Mouse (Mus musculus): ENCODE results near the gene Mdh1. TPM values are rescaled to one million over a fixed set of nuclear protein-coding genes. Genes with fewer than 3 reads are reported as not detected.
A peak's percentile ranks its signal among the peaks of the same experiment; 100 is the strongest.

Mdh1 gene
- polyA plus RNA-seq, 1 experiment from 2014 or later = 1,365 TPM

DNA sequence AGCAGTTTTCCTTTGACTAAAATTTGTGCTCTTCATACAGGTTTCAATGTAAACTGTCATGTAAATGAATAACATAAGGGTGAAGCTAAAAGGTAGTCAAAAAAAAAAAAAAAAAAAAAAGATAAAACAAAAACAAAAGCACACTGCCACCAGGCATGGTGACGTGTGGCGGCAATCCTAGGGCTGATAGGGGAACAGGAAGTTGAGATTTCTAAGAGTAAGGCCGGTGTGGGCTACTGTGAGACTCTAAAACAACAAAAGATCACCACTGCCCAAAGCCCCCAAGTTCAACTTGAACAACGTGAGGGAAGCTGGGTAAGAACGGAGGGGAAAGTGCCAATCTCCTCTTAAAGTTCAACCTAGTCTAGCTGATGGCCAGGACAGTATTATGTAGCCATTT lies 3.2 kb downstream of the Mdh1 start:
- H3K27ac ChIP-seq (ENCODE audit: low read depth, low read length) = peak overlapping the region; percentile 81
- peak overlapping the region; percentile 77 for H3K4me2 ChIP-seq
- no peaks in the 10 kb centered on the region for H3K9me3 ChIP-seq (replicated peaks; ENCODE audit: control insufficient read depth, low read length)
- no peak for ATAC-seq (replicated peaks; ENCODE audit: insufficient number of reproducible peaks, low FRiP score, low TSS enrichment)
- H3K4me3 ChIP-seq (ENCODE audit: low read depth, low read length) = peak overlapping the region; percentile 30
- peaks cover 13% of the 10 kb centered on the region for H3K36me3 ChIP-seq (ENCODE audit: control insufficient read depth, insufficient read depth, low read length)
- 0 out of 2 replicates have a peak overlapping the region, but pooled peaks have one; percentile 49 for H3K9ac ChIP-seq (ENCODE audit: low read depth, low read length)
- H3K4me1 ChIP-seq (ENCODE audit: control insufficient read depth, insufficient read depth, low read length) = peaks cover 14% of the 10 kb centered on the region
- 46% methylated on average over 5 of the region's 5 CpGs for WGBS (ENCODE audit: insufficient replicate concordance)
- no peaks in the 10 kb centered on the region for H3K27me3 ChIP-seq (ENCODE audit: control insufficient read depth, insufficient read depth, low read length)

DNA sequence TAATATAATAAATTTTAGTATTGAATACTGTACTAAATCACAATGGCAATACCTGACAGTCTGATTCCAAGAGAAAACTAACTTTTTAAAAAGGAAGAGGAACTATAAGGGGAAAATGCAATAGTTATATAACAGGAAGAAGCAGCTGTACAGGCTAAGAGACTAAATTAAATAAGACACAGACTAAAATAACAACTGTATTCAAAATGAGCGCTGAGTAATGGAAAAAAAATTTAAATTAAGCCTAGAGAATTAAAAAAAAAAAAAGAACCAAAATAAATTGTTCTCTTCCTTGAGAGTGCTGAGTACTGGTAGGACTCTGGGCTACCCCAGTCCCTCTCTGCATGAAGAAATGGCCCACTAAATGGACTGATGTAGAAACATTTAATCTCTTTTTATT lies 4.4 kb downstream of the Mdh1 start:
- no peak overlapping the region for H3K4me2 ChIP-seq
- no peak overlapping the region for H3K9ac ChIP-seq (ENCODE audit: low read depth, low read length)
- peaks cover 15% of the 10 kb centered on the region for H3K4me1 ChIP-seq (ENCODE audit: control insufficient read depth, insufficient read depth, low read length)
- no peak overlapping the region for H3K4me3 ChIP-seq (ENCODE audit: low read depth, low read length)
- H3K27ac ChIP-seq (ENCODE audit: low read depth, low read length) = no peak overlapping the region
- H3K36me3 ChIP-seq (ENCODE audit: control insufficient read depth, insufficient read depth, low read length) = peaks cover 15% of the 10 kb centered on the region
- H3K27me3 ChIP-seq (ENCODE audit: control insufficient read depth, insufficient read depth, low read length) = no peaks in the 10 kb centered on the region
- no peaks in the 10 kb centered on the region for H3K9me3 ChIP-seq (replicated peaks; ENCODE audit: control insufficient read depth, low read length)
- no peak for ATAC-seq (replicated peaks; ENCODE audit: insufficient number of reproducible peaks, low FRiP score, low TSS enrichment)
- 89% methylated on average over 1 of the region's 1 CpGs for WGBS (ENCODE audit: insufficient replicate concordance)

- WGBS (ENCODE audit: insufficient replicate concordance) = 89% methylated on average over 6 of the region's 6 CpGs
- Histone ChIP-seq H3K27me3 (ENCODE audit: control insufficient read depth, insufficient read depth, low read length) (no peaks in the 10 kb centered on the region), H3K9ac (ENCODE audit: low read depth, low read length) (no peak overlapping the region), H3K4me2 (no peak overlapping the region), H3K4me1 (ENCODE audit: control insufficient read depth, insufficient read depth, low read length) (peaks cover 13% of the 10 kb centered on the region), H3K9me3 (replicated peaks; ENCODE audit: control insufficient read depth, low read length) (no peaks in the 10 kb centered on the region), H3K4me3 (ENCODE audit: low read depth, low read length) (no peak overlapping the region), H3K27ac (ENCODE audit: low read depth, low read length) (no peak overlapping the region), H3K36me3 (ENCODE audit: control insufficient read depth, insufficient read depth, low read length) (peaks cover 18% of the 10 kb centered on the region)
- ATAC-seq (replicated peaks; ENCODE audit: insufficient number of reproducible peaks, low FRiP score, low TSS enrichment) = no peak
Observed at GRCm38 (mm10) chr11:21566934-21567333, 5.2 kb downstream of the Mdh1 start.

DNA sequence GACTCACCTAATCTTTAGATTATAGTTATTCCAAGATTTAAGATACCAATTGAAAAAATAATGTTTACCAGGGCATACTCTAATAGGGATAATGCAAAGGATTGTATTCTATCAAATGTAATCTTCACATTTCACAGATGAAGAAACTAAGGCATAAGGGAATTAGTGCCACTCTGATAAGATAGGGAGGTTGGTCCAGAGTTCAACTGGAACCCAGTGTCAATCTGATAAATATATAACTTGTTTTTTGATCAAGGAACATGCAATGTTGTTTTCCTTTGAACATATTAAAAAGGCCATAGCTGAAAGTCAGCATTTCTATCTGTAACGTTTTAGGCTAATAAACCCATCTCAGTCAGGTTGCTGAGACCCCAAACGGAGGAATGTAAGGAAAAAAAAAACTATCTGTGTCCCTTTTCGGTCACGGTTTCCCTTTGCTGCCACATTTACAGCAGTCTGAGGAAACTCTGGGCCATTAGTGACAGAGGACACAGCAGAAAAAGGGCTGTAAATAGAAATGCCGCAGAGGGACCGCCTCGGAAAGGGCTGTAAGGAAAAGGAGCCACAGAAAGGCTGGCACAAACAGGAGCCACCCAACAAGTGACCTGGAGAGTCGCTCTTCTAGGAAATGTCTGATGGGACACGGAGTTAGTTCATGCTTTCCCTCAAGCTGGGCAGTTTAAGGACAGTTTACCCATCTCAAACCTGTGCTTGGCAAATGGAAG lies 7.3 kb downstream of the Mdh1 start:
- Histone ChIP-seq H3K4me1 (ENCODE audit: control insufficient read depth, insufficient read depth, low read length) (peaks cover 13% of the 10 kb centered on the region), H3K27me3 (ENCODE audit: control insufficient read depth, insufficient read depth, low read length) (no peaks in the 10 kb centered on the region), H3K4me2 (no peak overlapping the region), H3K9me3 (replicated peaks; ENCODE audit: control insufficient read depth, low read length) (no peaks in the 10 kb centered on the region), H3K27ac (ENCODE audit: low read depth, low read length) (no peak overlapping the region), H3K36me3 (ENCODE audit: control insufficient read depth, insufficient read depth, low read length) (peaks cover 25% of the 10 kb centered on the region), H3K9ac (ENCODE audit: low read depth, low read length) (no peak overlapping the region), H3K4me3 (ENCODE audit: low read depth, low read length) (no peak overlapping the region)
- 82% methylated on average over 9 of the region's 9 CpGs for WGBS (ENCODE audit: insufficient replicate concordance)
- ATAC-seq (replicated peaks; ENCODE audit: insufficient number of reproducible peaks, low FRiP score, low TSS enrichment) = no peak

DNA sequence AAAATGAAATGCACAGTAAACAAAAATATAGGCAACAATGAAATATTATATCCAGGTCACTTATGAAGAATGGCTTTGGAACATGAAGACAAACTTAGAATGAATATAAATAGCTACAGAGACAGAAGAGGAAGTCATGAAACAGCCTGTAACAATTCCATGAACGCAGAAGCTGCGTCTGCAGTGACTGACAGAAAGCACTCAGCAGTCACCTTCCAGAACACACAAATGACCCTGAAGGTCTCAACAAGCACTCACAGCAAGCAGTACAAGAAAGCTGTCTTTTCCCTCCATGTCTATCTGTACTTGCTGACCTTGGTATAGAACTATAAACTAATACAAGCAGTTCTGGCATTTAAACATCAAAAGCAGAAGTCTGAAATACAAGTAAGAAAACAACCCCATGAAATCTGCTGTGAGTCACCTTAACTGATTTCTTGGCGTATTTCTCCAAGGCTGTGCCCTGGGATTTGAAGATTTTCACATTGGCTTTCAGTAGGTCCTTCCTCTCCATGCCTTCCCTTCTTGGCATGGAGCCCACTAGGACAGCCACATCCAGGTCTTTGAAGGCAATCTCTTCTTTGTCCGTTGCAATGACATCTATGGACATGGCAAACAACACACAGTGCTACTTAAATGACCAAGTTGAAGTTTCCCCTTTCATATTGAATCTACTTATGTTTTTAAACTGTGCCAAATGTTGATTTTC lies 8.4 kb downstream of the Mdh1 start:
- Histone ChIP-seq H3K36me3 (ENCODE audit: control insufficient read depth, insufficient read depth, low read length) (peaks cover 34% of the 10 kb centered on the region), H3K27ac (ENCODE audit: low read depth, low read length) (peak overlapping the region; percentile 80), H3K4me1 (ENCODE audit: control insufficient read depth, insufficient read depth, low read length) (peaks cover 5% of the 10 kb centered on the region), H3K9me3 (replicated peaks; ENCODE audit: control insufficient read depth, low read length) (no peaks in the 10 kb centered on the region), H3K27me3 (ENCODE audit: control insufficient read depth, insufficient read depth, low read length) (no peaks in the 10 kb centered on the region), H3K4me3 (ENCODE audit: low read depth, low read length) (no peak overlapping the region), H3K4me2 (peak overlapping the region; percentile 19; the same call in 1 of the 2 replicates), H3K9ac (ENCODE audit: low read depth, low read length) (no peak overlapping the region)
- ATAC-seq (replicated peaks; ENCODE audit: insufficient number of reproducible peaks, low FRiP score, low TSS enrichment) = no peak
- 55% methylated on average over 4 of the region's 4 CpGs for WGBS (ENCODE audit: insufficient replicate concordance)

GRCm38 (mm10) chr11:21561347-21561746 lies 10.8 kb downstream of the Mdh1 start:
- H3K4me3 ChIP-seq (ENCODE audit: low read depth, low read length) = no peak overlapping the region
- no peaks in the 10 kb centered on the region for H3K27me3 ChIP-seq (ENCODE audit: control insufficient read depth, insufficient read depth, low read length)
- no peaks in the 10 kb centered on the region for H3K9me3 ChIP-seq (replicated peaks; ENCODE audit: control insufficient read depth, low read length)
- H3K4me1 ChIP-seq (ENCODE audit: control insufficient read depth, insufficient read depth, low read length) = peaks cover 3% of the 10 kb centered on the region; the same call in 1 of the 2 replicates
- no peak overlapping the region for H3K27ac ChIP-seq (ENCODE audit: low read depth, low read length)
- H3K4me2 ChIP-seq = no peak overlapping the region
- ATAC-seq (replicated peaks; ENCODE audit: insufficient number of reproducible peaks, low FRiP score, low TSS enrichment) = no peak
- whole genome bisulfite sequencing (ENCODE audit: insufficient replicate concordance) = 86% methylated on average over 5 of the region's 5 CpGs
- peaks cover 39% of the 10 kb centered on the region for H3K36me3 ChIP-seq (ENCODE audit: control insufficient read depth, insufficient read depth, low read length)
- no peak overlapping the region for H3K9ac ChIP-seq (ENCODE audit: low read depth, low read length)

DNA sequence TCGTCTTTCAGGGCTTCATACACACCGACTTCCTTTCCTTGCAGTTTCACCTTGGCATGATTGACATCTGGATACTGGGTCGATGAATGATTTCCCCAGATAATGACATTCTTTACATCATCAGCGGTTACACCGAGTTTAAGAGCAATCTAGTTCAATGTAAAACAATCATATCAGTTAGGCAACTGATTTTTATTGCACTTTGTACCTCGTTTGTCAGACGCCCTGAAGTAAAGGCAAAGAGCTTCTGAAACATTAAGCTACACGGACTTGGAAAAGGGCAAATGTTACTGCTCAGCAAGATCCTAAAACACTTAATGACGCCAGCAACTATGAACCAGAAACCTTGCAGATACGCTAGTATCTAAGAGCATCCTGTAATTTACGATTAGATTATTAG lies 12.4 kb downstream of the Mdh1 start:
- Histone ChIP-seq H3K4me2 (no peak overlapping the region), H3K4me1 (ENCODE audit: control insufficient read depth, insufficient read depth, low read length) (peaks cover 3% of the 10 kb centered on the region; the same call in 1 of the 2 replicates), H3K27me3 (ENCODE audit: control insufficient read depth, insufficient read depth, low read length) (no peaks in the 10 kb centered on the region), H3K9ac (ENCODE audit: low read depth, low read length) (no peak overlapping the region), H3K27ac (ENCODE audit: low read depth, low read length) (no peak overlapping the region), H3K9me3 (replicated peaks; ENCODE audit: control insufficient read depth, low read length) (no peaks in the 10 kb centered on the region), H3K36me3 (ENCODE audit: control insufficient read depth, insufficient read depth, low read length) (peaks cover 34% of the 10 kb centered on the region), H3K4me3 (ENCODE audit: low read depth, low read length) (no peak overlapping the region)
- no peak for ATAC-seq (replicated peaks; ENCODE audit: insufficient number of reproducible peaks, low FRiP score, low TSS enrichment)
- 85% methylated on average over 11 of the region's 11 CpGs for WGBS (ENCODE audit: insufficient replicate concordance)

DNA sequence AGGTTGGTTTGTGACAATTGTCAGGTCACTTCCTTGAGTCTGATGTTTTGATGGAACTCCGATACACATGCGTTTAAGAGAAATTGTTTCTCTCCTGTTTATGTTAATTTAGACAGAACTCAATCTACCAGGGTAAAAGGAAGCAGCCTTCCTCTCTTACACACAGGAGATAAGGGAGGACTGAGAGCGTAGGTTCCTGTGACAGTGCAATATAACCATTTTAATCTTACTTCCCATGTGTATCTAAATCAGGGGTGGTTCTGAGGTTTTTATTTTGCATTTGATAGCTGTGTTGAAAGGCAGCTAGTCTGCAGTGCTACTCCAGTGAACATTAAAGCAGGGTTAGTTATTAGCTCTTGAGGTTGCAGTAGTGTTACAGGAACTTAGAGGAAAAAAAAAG lies 20.1 kb downstream of the Mdh1 start:
- Histone ChIP-seq H3K27me3 (ENCODE audit: control insufficient read depth, insufficient read depth, low read length) (no peaks in the 10 kb centered on the region), H3K9ac (ENCODE audit: low read depth, low read length) (no peak overlapping the region), H3K36me3 (ENCODE audit: control insufficient read depth, insufficient read depth, low read length) (no peaks in the 10 kb centered on the region), H3K4me3 (ENCODE audit: low read depth, low read length) (no peak overlapping the region), H3K9me3 (replicated peaks; ENCODE audit: control insufficient read depth, low read length) (no peaks in the 10 kb centered on the region), H3K27ac (ENCODE audit: low read depth, low read length) (no peak overlapping the region), H3K4me2 (no peak overlapping the region), H3K4me1 (ENCODE audit: control insufficient read depth, insufficient read depth, low read length) (no peaks in the 10 kb centered on the region)
- ATAC-seq (replicated peaks; ENCODE audit: insufficient number of reproducible peaks, low FRiP score, low TSS enrichment) = no peak
- 46% methylated on average over 3 of the region's 3 CpGs for WGBS (ENCODE audit: insufficient replicate concordance)

All from heart, embryonic 11.5 days (tissue).